Mouse (Mus musculus): ENCODE measurements around the gene Gm29110. TPM values are rescaled to one million over a fixed set of nuclear protein-coding genes. Genes with fewer than 3 reads are reported as not detected.

Gm29110 gene
- not detected in 2 replicates for polyA plus RNA-seq (2012; rRNA removed)

GRCm38 (mm10) chrY:74470231-74470630, at the start of gene Gm29110:
Gene Gm29110, plus strand, starts transcription at chrY:74470531.

Other genes starting within 250 kb of the Gm29110 start
- gene Gm21913, start 153.4 kb downstream of the Gm29110 start, polyA plus RNA-seq (2012; rRNA removed) = not detected in 2 replicates